Mouse (Mus musculus): Measurements from ENCODE around the gene Slc4a1ap.
"Not testable (repeated sequence)": the region's sequence is repeated elsewhere in the genome, so short reads cannot be mapped to it uniquely, and the experiment has no call there.

The Slc4a1ap gene

DNA sequence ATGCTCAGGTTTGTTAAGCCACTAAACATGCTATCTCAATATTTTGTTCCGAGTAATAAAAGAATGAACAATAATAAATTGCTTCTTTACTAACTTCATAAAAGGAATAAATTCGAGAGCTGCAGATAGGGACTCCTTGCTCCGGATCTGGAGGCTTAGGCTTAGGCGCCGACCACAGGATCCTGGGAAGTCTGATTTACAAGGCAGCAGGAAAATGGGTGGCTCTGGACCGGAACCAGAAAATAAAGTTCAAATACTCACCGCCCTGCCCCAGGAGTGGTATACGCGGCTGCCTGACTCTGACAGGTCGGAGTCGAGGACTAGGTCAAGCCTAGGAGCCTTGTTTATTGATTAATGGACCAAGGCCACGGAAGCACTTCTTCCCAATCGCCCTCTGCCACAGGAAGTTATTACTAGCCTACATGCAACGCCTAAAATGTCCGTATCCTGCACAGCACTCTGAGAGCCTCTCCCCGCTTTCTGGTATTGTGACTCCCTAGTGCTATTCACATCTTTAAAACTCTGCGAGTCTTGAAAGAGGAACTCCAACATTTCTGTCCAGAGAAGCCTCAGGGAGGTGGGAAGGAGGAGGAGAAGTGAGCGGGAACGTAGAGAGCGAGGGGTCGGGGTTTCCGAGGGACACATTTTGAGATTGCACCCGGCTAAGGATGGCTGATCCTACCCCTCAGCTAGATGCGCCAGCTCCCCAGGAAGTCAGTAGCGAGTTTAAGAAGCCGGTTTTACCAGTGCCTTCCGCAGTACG, at the start of gene Slc4a1ap:
Gene Slc4a1ap, plus strand, starts transcription at position 642 of the 763 bp plus-strand sequence.
- DNase-seq (ENCODE audit: low read depth) = peak; percentile 94

GRCm38 (mm10) chr5:31480536-31480935, 46.3 kb upstream of the Slc4a1ap start:
- DNase-seq (ENCODE audit: low read depth) = no peak

GRCm38 (mm10) chr5:31485440-31485839, 41.4 kb upstream of the Slc4a1ap start, which contains the start of gene 4930548H24Rik:
Gene 4930548H24Rik (plus strand): TSS chr5:31485740.
- no peak for DNase-seq (ENCODE audit: low read depth)

DNA sequence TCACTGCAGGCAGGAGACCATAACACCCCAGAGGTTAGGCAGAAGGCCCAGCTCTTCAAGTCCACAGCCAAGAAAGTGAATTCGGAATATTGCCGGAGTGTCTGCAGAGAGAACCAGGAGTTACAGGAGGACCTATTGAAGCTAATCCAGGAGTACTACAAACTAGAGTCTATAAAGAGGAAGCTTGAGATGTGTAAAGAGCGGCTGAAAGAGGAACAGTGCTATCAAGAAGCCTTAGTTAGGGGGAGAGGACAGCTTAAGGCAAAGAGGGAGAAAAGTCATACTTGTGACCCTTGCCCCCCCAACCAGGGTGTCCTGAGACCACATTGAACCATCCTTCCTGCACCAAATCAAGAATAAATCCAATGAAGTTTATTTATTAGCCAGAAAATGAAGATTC, 38.9 kb upstream of the Slc4a1ap start:
- DNase-seq (ENCODE audit: low read depth) = no peak

DNA sequence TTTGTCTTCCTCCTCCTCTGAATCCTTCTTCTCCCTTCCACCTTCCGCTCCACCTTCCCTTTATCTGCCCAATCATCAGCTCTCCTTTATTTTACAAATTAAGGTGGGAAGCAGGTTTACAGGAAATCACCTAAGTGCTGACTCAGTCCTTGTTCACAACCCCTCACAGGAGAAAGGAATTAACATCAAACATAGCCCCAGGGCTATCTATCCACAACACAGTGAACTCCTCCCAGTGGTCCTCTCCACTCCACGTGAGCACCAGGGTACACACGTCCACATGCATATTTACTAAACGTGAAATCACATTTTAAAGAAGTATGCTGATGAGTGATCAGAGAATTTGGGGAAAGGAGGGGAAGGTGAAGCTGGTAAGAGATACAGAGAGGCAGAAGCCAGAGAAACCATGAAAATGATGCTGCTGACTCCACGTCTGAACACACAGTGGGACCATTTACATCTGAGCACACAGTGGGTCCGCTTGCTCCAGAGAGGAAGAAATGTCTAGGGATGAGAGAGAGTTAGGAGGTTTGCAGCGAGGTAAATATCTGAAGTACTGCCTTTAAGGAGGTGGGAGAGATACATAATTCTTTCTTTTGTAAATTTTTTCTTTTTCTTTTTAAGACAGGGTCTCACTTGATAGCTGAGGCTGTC, 37.6 kb upstream of the Slc4a1ap start:
- DNase-seq (ENCODE audit: low read depth) = no peak

- DNase-seq (ENCODE audit: low read depth) = no peak
Observed at GRCm38 (mm10) chr5:31492031-31492430, 34.8 kb upstream of the Slc4a1ap start.

GRCm38 (mm10) chr5:31494513-31495297, 32.1 kb upstream of the Slc4a1ap start, which contains the start of gene Gpn1:
Gene Gpn1 (plus strand): TSS chr5:31494741.
- peak; percentile 86 for DNase-seq (ENCODE audit: low read depth)

DNA sequence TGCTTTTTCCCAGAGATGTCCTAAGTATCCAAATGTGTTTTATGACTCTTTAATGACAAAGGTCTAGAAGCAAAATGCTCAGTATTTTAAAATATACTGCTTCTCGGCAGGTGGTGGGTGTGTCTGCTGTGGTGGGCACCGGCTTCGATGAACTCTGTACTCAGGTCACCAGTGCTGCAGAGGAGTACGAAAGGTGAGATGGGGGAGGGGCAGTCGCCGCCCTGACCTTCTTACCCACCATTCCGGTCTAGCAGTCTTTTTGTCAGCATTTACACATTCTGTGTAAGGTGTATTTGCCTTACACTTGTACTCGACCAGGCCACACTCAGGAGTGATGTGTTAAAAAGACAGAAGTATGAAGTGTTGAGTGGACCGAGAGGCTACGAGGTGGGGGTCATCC, 22.0 kb upstream of the Slc4a1ap start:
- no peak for DNase-seq (ENCODE audit: low read depth)

DNA sequence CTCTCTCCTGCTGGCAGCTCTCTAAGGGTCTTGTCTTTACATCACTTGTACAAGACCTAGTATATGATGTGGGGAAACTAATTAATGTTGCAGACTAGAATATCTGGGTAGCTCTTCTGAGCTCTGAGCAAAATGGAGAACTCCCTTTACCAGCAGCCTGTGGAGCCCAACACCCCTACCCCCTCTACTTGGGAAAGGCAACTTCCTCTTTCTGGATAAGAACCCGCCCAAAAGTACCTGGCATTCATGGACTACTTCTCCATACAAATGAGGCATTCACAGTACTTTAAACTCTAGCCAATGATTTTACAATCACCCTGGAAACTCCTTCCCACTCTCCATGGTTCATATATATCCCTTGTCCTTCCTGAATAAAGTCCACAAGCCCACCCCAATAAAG, 14.3 kb upstream of the Slc4a1ap start:
- DNase-seq (ENCODE audit: low read depth) = no peak

DNA sequence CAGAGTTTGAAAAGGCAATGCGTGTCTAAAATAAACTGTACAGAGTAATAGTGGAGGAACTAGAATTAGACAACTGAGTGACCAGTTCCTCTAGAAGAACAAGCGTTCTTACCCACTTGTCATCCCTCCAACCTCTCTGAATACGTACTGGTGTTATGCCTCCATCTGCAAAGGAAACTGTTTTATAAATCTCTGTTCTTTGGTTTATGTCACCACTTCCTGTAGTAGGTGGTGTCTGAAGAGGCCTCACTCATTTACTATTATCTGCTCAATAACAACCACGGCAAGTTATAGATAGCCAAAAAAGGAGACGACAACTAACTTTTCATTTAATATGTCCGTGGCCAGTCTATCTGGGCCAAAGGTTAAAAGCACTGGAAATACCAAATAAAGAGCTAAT, 6.2 kb upstream of the Slc4a1ap start:
- peak; percentile 69 for DNase-seq (ENCODE audit: low read depth)

- no peak for DNase-seq (ENCODE audit: low read depth)
Observed at GRCm38 (mm10) chr5:31527117-31527680, 404 bp downstream of the Slc4a1ap start.

DNA sequence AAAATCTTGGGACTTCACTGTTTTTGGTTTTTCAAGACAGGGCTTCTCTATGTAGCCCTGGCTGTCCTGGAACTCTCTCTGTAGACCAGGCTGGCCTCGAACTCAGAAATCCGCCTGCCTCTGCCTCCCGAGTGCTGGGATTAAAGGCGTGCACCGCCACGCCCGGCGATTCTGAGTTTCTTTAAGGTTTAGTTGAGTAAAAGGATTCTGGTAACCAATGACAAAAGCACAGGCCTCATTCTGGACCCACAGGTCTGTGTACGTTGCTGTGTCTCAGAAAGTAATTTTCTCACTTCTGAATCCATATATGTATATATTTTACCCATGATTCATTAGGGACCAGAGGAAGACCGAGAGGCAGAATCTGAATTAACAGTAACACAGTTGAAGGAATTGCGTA, 912 bp downstream of the Slc4a1ap start, which contains the start of gene Supt7l:
Gene Supt7l, minus strand, starts transcription at position 101 of the 400 bp plus-strand sequence.
- not testable (repeated sequence) for DNase-seq (ENCODE audit: low read depth)

DNA sequence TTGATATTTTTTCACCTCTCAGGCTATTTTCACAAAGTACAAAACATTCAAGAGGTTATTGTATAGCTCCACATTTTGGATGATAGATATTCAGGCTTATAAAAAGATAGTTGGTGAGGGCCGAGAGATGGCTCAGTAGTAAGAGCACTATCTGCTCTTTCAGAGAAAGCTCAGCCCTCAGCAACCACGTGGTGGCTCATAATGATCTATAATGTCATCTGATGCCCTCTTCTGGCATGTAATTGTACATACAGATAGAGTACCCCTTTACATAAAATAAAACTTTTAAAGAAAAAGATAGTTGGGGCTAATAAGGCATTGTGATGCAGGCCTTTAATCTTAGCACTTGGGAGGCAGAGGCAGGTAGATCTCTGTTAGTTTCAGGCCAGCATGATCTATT, 1.8 kb downstream of the Slc4a1ap start:
- DNase-seq (ENCODE audit: low read depth) = peak; percentile 51

DNA sequence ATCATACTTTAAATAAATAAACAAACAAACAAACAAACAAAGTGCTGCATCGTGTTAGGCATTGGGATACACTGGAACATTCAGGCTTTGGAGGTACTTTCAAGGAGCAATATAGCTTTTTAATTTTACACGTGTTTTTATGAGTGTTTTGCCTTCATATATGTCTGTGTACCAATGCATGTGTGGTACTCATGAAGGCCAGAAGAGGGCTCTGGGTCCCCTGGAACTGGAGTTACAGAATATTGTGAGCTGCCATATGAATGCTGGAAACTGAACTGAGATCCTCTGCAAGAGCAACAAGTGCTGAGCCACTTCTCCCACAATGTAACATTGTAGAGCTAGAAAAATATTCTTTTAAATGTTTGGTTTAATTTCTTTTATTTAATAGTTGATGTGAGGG, 8.4 kb downstream of the Slc4a1ap start:
- DNase-seq (ENCODE audit: low read depth) = peak; percentile 26

DNA sequence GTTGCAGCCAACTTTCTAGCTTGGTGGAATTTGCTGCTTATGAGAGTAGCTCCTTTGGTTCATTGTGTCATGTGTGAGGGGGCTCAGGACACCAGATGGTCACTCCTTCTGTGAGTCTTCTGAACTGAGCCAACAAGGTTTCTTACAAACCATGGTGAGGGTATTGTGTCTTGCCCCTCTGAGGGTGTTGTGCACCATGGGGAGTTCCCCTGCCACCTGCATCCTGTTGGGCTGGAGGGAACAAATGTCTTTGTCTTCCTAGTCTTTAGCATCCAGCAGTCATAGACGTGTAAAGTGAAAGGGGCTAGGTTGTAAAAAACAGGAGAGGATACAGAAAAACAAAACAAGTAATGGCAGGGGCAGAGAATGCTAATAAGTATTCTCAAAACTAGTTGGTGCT, 32.6 kb downstream of the Slc4a1ap start:
- no peak for DNase-seq (ENCODE audit: low read depth)

- no peak for DNase-seq (ENCODE audit: low read depth)
Observed at GRCm38 (mm10) chr5:31560352-31560751, 33.6 kb downstream of the Slc4a1ap start.

- no peak for DNase-seq (ENCODE audit: low read depth)
Observed at GRCm38 (mm10) chr5:31562036-31562666, 35.4 kb downstream of the Slc4a1ap start.

GRCm38 (mm10) chr5:31563496-31563895, 36.7 kb downstream of the Slc4a1ap start:
- peak; percentile 81 for DNase-seq (ENCODE audit: low read depth)

GRCm38 (mm10) chr5:31563905-31564304, 37.1 kb downstream of the Slc4a1ap start:
- no peak for DNase-seq (ENCODE audit: low read depth)

- no peak for DNase-seq (ENCODE audit: low read depth)
Observed at GRCm38 (mm10) chr5:31564976-31565375, 38.2 kb downstream of the Slc4a1ap start.

GRCm38 (mm10) chr5:31566026-31566425, 39.2 kb downstream of the Slc4a1ap start:
- DNase-seq (ENCODE audit: low read depth) = no peak

DNA sequence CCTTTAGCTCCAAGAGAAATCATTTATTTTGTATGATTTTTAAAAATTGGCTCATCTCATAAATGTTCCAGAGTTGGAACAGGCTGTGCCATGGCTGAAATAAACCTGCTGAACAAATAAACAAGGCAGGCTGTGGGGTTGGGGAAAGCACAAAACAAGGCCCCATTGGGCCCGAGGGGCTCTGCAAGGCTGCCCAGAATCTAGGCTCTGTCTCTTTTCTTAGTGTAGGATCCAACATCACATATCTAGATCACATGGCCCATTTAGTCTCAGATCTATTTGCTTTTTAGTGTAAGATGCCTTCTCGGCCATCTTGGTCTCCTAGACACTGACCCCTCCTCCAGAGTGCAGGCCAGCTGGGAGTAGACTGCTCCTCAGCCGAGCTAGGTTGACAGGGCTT, 39.7 kb downstream of the Slc4a1ap start:
- DNase-seq (ENCODE audit: low read depth) = no peak
